Mouse (Mus musculus) hindbrain, postnatal 0 days (tissue): ENCODE results near the gene Lrch1. TPM values are rescaled to one million over a fixed set of nuclear protein-coding genes. Genes with fewer than 3 reads are reported as not detected.
A peak's percentile ranks its signal among the peaks of the same experiment; 100 is the strongest.

Experiments
- ATAC-seq: fragments of 200-750 bp; cut with Nextera tagmentation; 2 replicates; pipeline ENCODE4 v1.8.0; 2017; ENCODE audit warnings: mild to moderate bottlenecking, moderate TSS enrichment, moderate library complexity
- DNase-seq: peaks from one replicate; pipeline ENCODE4 v3.0.0-alpha.2; 2015; ENCODE audit warnings: low spot score
- H3K27ac ChIP-seq: fragments of 300-500 bp; sonication (generic); 2 replicates; pipeline ENCODE4 v1.5.1; 2014; ENCODE audit warnings: mild to moderate bottlenecking
- H3K27me3 ChIP-seq: fragments of 300-500 bp; sonication (generic); 2 replicates; pipeline ENCODE4 v1.6.1; 2014; ENCODE audit warnings: low read length, mixed read lengths; ENCODE audit not compliant: insufficient read depth
- H3K36me3 ChIP-seq: fragments of 300-500 bp; sonication (generic); 2 replicates; pipeline ENCODE4 v1.6.1; 2014; ENCODE audit warnings: low read length, mixed read lengths; ENCODE audit not compliant: insufficient read depth
- H3K4me1 ChIP-seq: fragments of 300-500 bp; sonication (generic); 2 replicates; pipeline ENCODE4 v1.6.1; 2014; ENCODE audit warnings: antibody characterized with exemption, low read length, mixed read lengths; ENCODE audit not compliant: insufficient read depth
- H3K4me2 ChIP-seq: fragments of 300-500 bp; sonication (generic); 2 replicates; pipeline ENCODE4 v1.6.1; 2014; ENCODE audit warnings: low read depth, mild to moderate bottlenecking, low read length, moderate library complexity, mixed read lengths
- H3K4me3 ChIP-seq: fragments of 300-500 bp; sonication (generic); 2 replicates; pipeline ENCODE4 v1.5.1; 2014; ENCODE audit warnings: low read length
- H3K9ac ChIP-seq: fragments of 300-500 bp; sonication (generic); replicated peaks from 2 replicates; pipeline ENCODE4 v1.6.1; 2014; ENCODE audit warnings: mild to moderate bottlenecking, low read length, moderate library complexity, mixed read lengths
- H3K9me3 ChIP-seq: fragments of 300-500 bp; sonication (generic); 2 replicates; pipeline ENCODE4 v1.6.1; 2016; ENCODE audit warnings: low read length, mixed read lengths
- CTCF ChIP-seq: IDR thresholded peaks from 2 replicates; pipeline ENCODE4 v1.5.1; 2016; ENCODE audit warnings: antibody characterized with exemption, control low read depth, low read depth
- WGBS: fragments of 180-500 bp; shearing (Covaris S2); extraction: QIAGEN DNeasy Blood & Tissue Kit; methylation state at CpG from one replicate; pipeline ENCODE4 v1.1.7; 2014; 5-methylcytosine and 5-hydroxymethylcytosine counted together
- polyA plus RNA-seq: library from polyadenylated mRNA; unstranded; fragments of >200 nt; fragmentation: Nextera tagmentation; extraction: Ambion mirVana; gene quantifications from 2 replicates; pipeline ENCODE4 v1.2.1, GENCODE M21; 2015
- total RNA-seq: library from RNA; depleted of rRNA; stranded (reverse); fragments of >200 nt; gene quantifications from 2 replicates; pipeline ENCODE4 v1.2.3, GENCODE M21; 2014

Lrch1 gene
- total and polyA plus RNA-seq, 2 experiments from 2014 or later: 17.3 to 22.3 TPM

GRCm38 (mm10) chr14:74916691-74917090, 31.0 kb downstream of the Lrch1 start:
- Histone ChIP-seq H3K4me2 (no peak overlapping the region), H3K4me1 (peaks cover 10% of the 10 kb centered on the region; the same call in 1 of the 2 replicates), H3K9me3 (no peaks in the 10 kb centered on the region), H3K36me3 (no peaks in the 10 kb centered on the region), H3K27me3 (no peaks in the 10 kb centered on the region), H3K9ac (no peak overlapping the region), H3K4me3 (no peak overlapping the region), H3K27ac (no peak overlapping the region)
- TF ChIP-seq CTCF: no peak
- 92% methylated on average over 4 of the region's 4 CpGs for WGBS
- DNase-seq (no peak), ATAC-seq (no peak)

DNA sequence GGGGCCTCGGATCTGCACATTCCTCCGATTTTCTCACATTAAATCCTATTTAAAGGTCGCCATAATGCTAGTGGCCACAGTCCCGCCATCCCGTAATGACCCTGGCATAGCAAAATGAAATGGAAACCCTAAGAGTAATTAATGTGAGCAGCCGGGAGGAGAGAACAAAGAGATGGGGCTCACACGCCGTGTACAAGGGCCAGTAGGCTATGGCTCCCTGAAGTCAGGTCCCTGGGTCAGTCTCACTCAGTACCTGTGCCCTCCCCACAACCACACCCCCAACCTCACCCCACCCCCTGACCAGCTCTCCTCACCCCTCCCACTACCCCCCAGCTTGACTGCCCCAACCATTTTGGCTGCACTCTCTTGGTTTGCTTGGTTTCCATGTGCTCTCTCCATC, 31.6 kb downstream of the Lrch1 start:
- Histone ChIP-seq H3K9me3 (no peaks in the 10 kb centered on the region), H3K36me3 (no peaks in the 10 kb centered on the region), H3K4me1 (peaks cover 10% of the 10 kb centered on the region; the same call in 1 of the 2 replicates), H3K9ac (no peak overlapping the region), H3K4me3 (no peak overlapping the region), H3K4me2 (no peak overlapping the region), H3K27ac (no peak overlapping the region), H3K27me3 (no peaks in the 10 kb centered on the region)
- 51% methylated on average over 8 of the region's 8 CpGs for WGBS
- TF ChIP-seq CTCF: no peak
- no peak for ATAC-seq
- DNase-seq: no peak

GRCm38 (mm10) chr14:74915658-74916057, 32.0 kb downstream of the Lrch1 start:
- WGBS: 74% methylated on average over 2 of the region's 2 CpGs
- H3K4me2 ChIP-seq: no peak overlapping the region
- no peaks in the 10 kb centered on the region for H3K9me3 ChIP-seq
- H3K9ac ChIP-seq: no peak overlapping the region
- no peak overlapping the region for H3K27ac ChIP-seq
- no peak overlapping the region for H3K4me3 ChIP-seq
- TF ChIP-seq CTCF: no peak
- no peak for DNase-seq
- no peaks in the 10 kb centered on the region for H3K27me3 ChIP-seq
- H3K36me3 ChIP-seq: no peaks in the 10 kb centered on the region
- H3K4me1 ChIP-seq: peaks cover 10% of the 10 kb centered on the region; the same call in 1 of the 2 replicates
- ATAC-seq: no peak

DNA sequence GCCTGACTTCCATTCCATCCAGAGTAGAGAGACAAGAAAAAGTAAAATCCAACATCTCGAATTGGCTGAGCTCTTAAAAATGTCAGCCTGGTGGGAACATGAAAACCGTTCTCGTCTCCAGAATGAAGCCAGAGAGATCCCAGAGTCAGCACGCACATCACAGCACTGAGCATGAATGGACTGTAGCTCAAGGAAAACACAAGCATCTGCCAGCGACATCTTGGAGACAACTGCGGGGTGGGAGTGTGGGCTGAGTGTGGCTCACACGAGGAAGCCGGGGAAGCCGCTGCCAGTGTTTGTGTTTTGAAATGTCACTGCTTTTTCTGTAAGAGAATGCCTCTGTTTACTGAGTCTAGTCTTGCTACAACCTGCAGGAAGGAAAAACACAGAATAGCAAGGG, 32.7 kb downstream of the Lrch1 start:
- H3K27me3 ChIP-seq: no peaks in the 10 kb centered on the region
- TF ChIP-seq CTCF: no peak
- peak; percentile 34 for DNase-seq
- H3K36me3 ChIP-seq: no peaks in the 10 kb centered on the region
- H3K27ac ChIP-seq: 0 out of 2 replicates have a peak overlapping the region, but pooled peaks have one; percentile 3
- H3K4me2 ChIP-seq: no peak overlapping the region
- H3K9ac ChIP-seq: no peak overlapping the region
- no peak overlapping the region for H3K4me3 ChIP-seq
- ATAC-seq: peak; percentile 69; the same call in 1 of the 2 replicates
- 40% methylated on average over 9 of the region's 9 CpGs for WGBS
- no peaks in the 10 kb centered on the region for H3K9me3 ChIP-seq
- H3K4me1 ChIP-seq: peaks cover 10% of the 10 kb centered on the region; the same call in 1 of the 2 replicates

- ATAC-seq (no peak), DNase-seq (no peak)
- H3K27me3 ChIP-seq: no peaks in the 10 kb centered on the region
- H3K4me1 ChIP-seq: peaks cover 10% of the 10 kb centered on the region; the same call in 1 of the 2 replicates
- no peak for TF ChIP-seq CTCF
- no peak overlapping the region for H3K27ac ChIP-seq
- no peaks in the 10 kb centered on the region for H3K9me3 ChIP-seq
- H3K4me3 ChIP-seq: no peak overlapping the region
- no peak overlapping the region for H3K9ac ChIP-seq
- 71% methylated on average over 20 of the region's 20 CpGs for WGBS
- H3K36me3 ChIP-seq: no peaks in the 10 kb centered on the region
- no peak overlapping the region for H3K4me2 ChIP-seq
Measured at GRCm38 (mm10) chr14:74913381-74914230, 34.1 kb downstream of the Lrch1 start.

GRCm38 (mm10) chr14:74910363-74910762, 37.3 kb downstream of the Lrch1 start:
- no peak for ATAC-seq

GRCm38 (mm10) chr14:74909021-74909420, 38.7 kb downstream of the Lrch1 start:
- H3K9me3 ChIP-seq: no peaks in the 10 kb centered on the region
- DNase-seq: no peak
- no peak overlapping the region for H3K4me2 ChIP-seq
- H3K27me3 ChIP-seq: no peaks in the 10 kb centered on the region
- no peak for TF ChIP-seq CTCF
- peaks cover 10% of the 10 kb centered on the region for H3K4me1 ChIP-seq
- no peak overlapping the region for H3K27ac ChIP-seq
- no peak for ATAC-seq
- H3K36me3 ChIP-seq: no peaks in the 10 kb centered on the region
- 77% methylated on average over 8 of the region's 8 CpGs for WGBS
- no peak overlapping the region for H3K9ac ChIP-seq
- H3K4me3 ChIP-seq: no peak overlapping the region

More at GRCm38 (mm10) chr14:74910363-74910762, 37.3 kb downstream of the Lrch1 start:
- Histone ChIP-seq H3K4me3 (no peak overlapping the region), H3K9me3 (no peaks in the 10 kb centered on the region), H3K27me3 (no peaks in the 10 kb centered on the region), H3K4me1 (peaks cover 20% of the 10 kb centered on the region), H3K27ac (no peak overlapping the region), H3K9ac (no peak overlapping the region), H3K4me2 (no peak overlapping the region), H3K36me3 (no peaks in the 10 kb centered on the region)
- WGBS: 59% methylated on average over 5 of the region's 5 CpGs
- TF ChIP-seq CTCF: no peak
- DNase-seq: no peak
